Mouse (Mus musculus) intestine, embryonic 16.5 days (tissue): ENCODE data around the gene Fmo9. TPM values are rescaled to one million over a fixed set of nuclear protein-coding genes. Genes with fewer than 3 reads are reported as not detected.

Experiments used
- ATAC-seq: fragments of 200-750 bp; cut with Nextera tagmentation; 2 replicates; pipeline ENCODE4 v1.8.0; 2017; ENCODE audit warnings: moderate TSS enrichment, moderate library complexity
- H3K27ac ChIP-seq: fragments of 300-500 bp; sonication (generic); 2 replicates; pipeline ENCODE4 v1.5.1; 2014; ENCODE audit warnings: mild to moderate bottlenecking, low read length
- H3K27me3 ChIP-seq: fragments of 300-500 bp; sonication (generic); replicated peaks from 2 replicates; pipeline ENCODE4 v1.6.1; 2014; ENCODE audit warnings: low read length, control low read depth, mixed read lengths; ENCODE audit not compliant: control insufficient read depth, insufficient read depth
- H3K36me3 ChIP-seq: fragments of 300-500 bp; sonication (generic); 2 replicates; pipeline ENCODE4 v1.6.1; 2014; ENCODE audit warnings: low read length, control low read depth; ENCODE audit not compliant: control insufficient read depth, insufficient read depth
- H3K4me1 ChIP-seq: fragments of 300-500 bp; sonication (generic); 2 replicates; pipeline ENCODE4 v1.6.1; 2014; ENCODE audit warnings: low read length, control low read depth, mixed read lengths; ENCODE audit not compliant: control insufficient read depth, insufficient read depth
- H3K4me2 ChIP-seq: fragments of 300-500 bp; sonication (generic); 2 replicates; pipeline ENCODE4 v1.6.1; 2014; ENCODE audit warnings: low read depth, low read length, control low read depth
- H3K4me3 ChIP-seq: fragments of 300-500 bp; sonication (generic); 2 replicates; pipeline ENCODE4 v1.5.1; 2014; ENCODE audit warnings: mild to moderate bottlenecking, low read length
- H3K9ac ChIP-seq: fragments of 300-500 bp; sonication (generic); 2 replicates; pipeline ENCODE4 v1.6.1; 2014; ENCODE audit warnings: low read depth, low read length
- H3K9me3 ChIP-seq: fragments of 300-500 bp; sonication (generic); 2 replicates; pipeline ENCODE4 v1.6.1; 2016; ENCODE audit warnings: low read length, control low read depth; ENCODE audit not compliant: control insufficient read depth
- WGBS: fragments of 180-500 bp; shearing (Covaris S2); extraction: QIAGEN DNeasy Blood & Tissue Kit; methylation state at CpG from one replicate; pipeline ENCODE4 v1.1.7; 2014; 5-methylcytosine and 5-hydroxymethylcytosine counted together
- polyA plus RNA-seq: library from polyadenylated mRNA; unstranded; fragments of >200 nt; fragmentation: Nextera tagmentation; extraction: Ambion mirVana; gene quantifications from 2 replicates; pipeline ENCODE4 v1.2.1, GENCODE M21; 2015

Gene Fmo9
- polyA plus RNA-seq, result not detected in 2 replicates

- Histone ChIP-seq H3K27me3 (no peaks in the 10 kb centered on the region), H3K9ac (no peak within 1 kb of the TSS), H3K4me3 (no peak within 1 kb of the TSS), H3K4me1 (no peaks in the 10 kb centered on the region), H3K9me3 (no peaks in the 10 kb centered on the region), H3K36me3 (no peaks in the 10 kb centered on the region), H3K27ac (no peak within 1 kb of the TSS), H3K4me2 (no peak within 1 kb of the TSS)
- WGBS, result 87% methylated on average over 1 of the region's 1 CpGs
- ATAC-seq, result no peak
Measured at GRCm38 (mm10) chr1:166681745-166682144, at the start of gene Fmo9. Gene Fmo9 (minus strand): TSS chr1:166681845.

- H3K27me3 ChIP-seq, result no peaks in the 10 kb centered on the region
- H3K4me3 ChIP-seq, result no peak overlapping the region
- 51% methylated on average over 4 of the region's 4 CpGs for WGBS
- no peaks in the 10 kb centered on the region for H3K9me3 ChIP-seq
- H3K27ac ChIP-seq, result no peak overlapping the region
- H3K36me3 ChIP-seq, result no peaks in the 10 kb centered on the region
- ATAC-seq, result no peak
- H3K4me2 ChIP-seq, result no peak overlapping the region
- H3K4me1 ChIP-seq, result no peaks in the 10 kb centered on the region
- no peak overlapping the region for H3K9ac ChIP-seq
Measured at GRCm38 (mm10) chr1:166730886-166731285, 49.2 kb upstream of the Fmo9 start.

- no peak overlapping the region for H3K4me3 ChIP-seq
- H3K9me3 ChIP-seq, result no peaks in the 10 kb centered on the region
- 67% methylated on average over 2 of the region's 2 CpGs for WGBS
- ATAC-seq, result no peak
- H3K9ac ChIP-seq, result no peak overlapping the region
- no peaks in the 10 kb centered on the region for H3K27me3 ChIP-seq
- no peaks in the 10 kb centered on the region for H3K4me1 ChIP-seq
- H3K36me3 ChIP-seq, result no peaks in the 10 kb centered on the region
- no peak overlapping the region for H3K4me2 ChIP-seq
- no peak overlapping the region for H3K27ac ChIP-seq
Measured at GRCm38 (mm10) chr1:166730215-166730614, 48.6 kb upstream of the Fmo9 start.

- Histone ChIP-seq H3K36me3 (no peaks in the 10 kb centered on the region), H3K27ac (no peak overlapping the region), H3K4me3 (no peak overlapping the region), H3K4me2 (no peak overlapping the region), H3K9ac (no peak overlapping the region), H3K4me1 (no peaks in the 10 kb centered on the region), H3K9me3 (no peaks in the 10 kb centered on the region), H3K27me3 (no peaks in the 10 kb centered on the region)
- 88% methylated on average over 7 of the region's 7 CpGs for WGBS
- ATAC-seq, result no peak
Measured at GRCm38 (mm10) chr1:166710861-166711260, 29.2 kb upstream of the Fmo9 start.

GRCm38 (mm10) chr1:166702270-166702912 is 20.7 kb upstream of the Fmo9 start:
- H3K4me3 ChIP-seq, result no peak overlapping the region
- no peak overlapping the region for H3K27ac ChIP-seq
- WGBS, result 62% methylated on average over 10 of the region's 10 CpGs
- H3K4me2 ChIP-seq, result no peak overlapping the region
- no peaks in the 10 kb centered on the region for H3K27me3 ChIP-seq
- no peak overlapping the region for H3K9ac ChIP-seq
- H3K36me3 ChIP-seq, result no peaks in the 10 kb centered on the region
- ATAC-seq, result no peak
- H3K9me3 ChIP-seq, result no peaks in the 10 kb centered on the region
- no peaks in the 10 kb centered on the region for H3K4me1 ChIP-seq

- Histone ChIP-seq H3K4me3 (no peak overlapping the region), H3K9ac (no peak overlapping the region), H3K36me3 (no peaks in the 10 kb centered on the region), H3K27ac (no peak overlapping the region), H3K4me1 (no peaks in the 10 kb centered on the region), H3K27me3 (no peaks in the 10 kb centered on the region), H3K9me3 (no peaks in the 10 kb centered on the region), H3K4me2 (no peak overlapping the region)
- WGBS, result 83% methylated on average over 5 of the region's 5 CpGs
- ATAC-seq, result no peak
Measured at GRCm38 (mm10) chr1:166669264-166669663, 12.4 kb downstream of the Fmo9 start.

- no peaks in the 10 kb centered on the region for H3K4me1 ChIP-seq
- H3K9me3 ChIP-seq, result no peaks in the 10 kb centered on the region
- H3K9ac ChIP-seq, result no peak overlapping the region
- no peak overlapping the region for H3K27ac ChIP-seq
- no peak for ATAC-seq
- H3K4me3 ChIP-seq, result no peak overlapping the region
- 83% methylated on average over 8 of the region's 8 CpGs for WGBS
- H3K4me2 ChIP-seq, result no peak overlapping the region
- H3K27me3 ChIP-seq, result no peaks in the 10 kb centered on the region
- no peaks in the 10 kb centered on the region for H3K36me3 ChIP-seq
Measured at GRCm38 (mm10) chr1:166660800-166661199, 20.8 kb downstream of the Fmo9 start.

- no peaks in the 10 kb centered on the region for H3K4me1 ChIP-seq
- WGBS, result 90% methylated on average over 2 of the region's 2 CpGs
- H3K27ac ChIP-seq, result no peak within 1 kb of the TSS
- no peak within 1 kb of the TSS for H3K9ac ChIP-seq
- no peaks in the 10 kb centered on the region for H3K36me3 ChIP-seq
- H3K9me3 ChIP-seq, result no peaks in the 10 kb centered on the region
- no peak within 1 kb of the TSS for H3K4me2 ChIP-seq
- no peak for ATAC-seq
- no peaks in the 10 kb centered on the region for H3K27me3 ChIP-seq
- no peak within 1 kb of the TSS for H3K4me3 ChIP-seq
Measured at GRCm38 (mm10) chr1:166647593-166647992, 34.1 kb downstream of the Fmo9 start, which contains the start of gene Gm4847. Gene Gm4847 (minus strand): TSS chr1:166647693.
